Mouse (Mus musculus): ENCODE data around the gene Hipk1.

DNA sequence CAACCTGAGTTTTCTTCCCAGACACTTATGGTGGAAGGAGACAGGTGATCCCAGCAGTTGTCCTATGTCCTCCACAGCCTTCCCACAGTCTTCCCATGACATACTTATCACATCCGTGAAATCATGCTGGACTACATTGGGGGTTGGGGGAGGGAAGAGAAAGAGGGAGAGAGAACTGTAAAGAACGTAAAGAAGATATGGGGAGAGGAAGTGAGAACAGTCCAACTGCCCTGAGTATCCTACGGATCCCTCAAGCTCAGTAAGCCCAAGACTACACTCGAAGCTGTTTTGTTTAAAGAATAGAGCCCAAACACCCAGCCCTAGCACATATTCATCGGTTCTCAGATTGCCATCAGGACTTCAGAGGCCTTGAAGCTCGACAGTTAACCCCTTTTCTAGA is 12.7 kb downstream of the Hipk1 start:
- TF ChIP-seq CTCF (IDR thresholded peaks at IDR 0.05; ENCODE audit: control insufficient read depth, insufficient read depth, insufficient read length) (no peak), MAX (IDR thresholded peaks at IDR 0.05) (no peak), MYOD1 (IDR thresholded peaks at IDR 0.05; ENCODE audit: control insufficient read depth, insufficient read length, low read depth) (no peak), MYOG (IDR thresholded peaks at IDR 0.05; ENCODE audit: control insufficient read depth, extremely low read depth, insufficient read length) (no peak)
